Mouse (Mus musculus) hindbrain, embryonic 15.5 days (tissue): ENCODE measurements around the gene Prrt1. TPM values are rescaled to one million over a fixed set of nuclear protein-coding genes. Genes with fewer than 3 reads are reported as not detected.
A peak's percentile ranks its signal among the peaks of the same experiment; 100 is the strongest.

Experiments used
- ATAC-seq: fragments of 200-750 bp; cut with Nextera tagmentation; 2 replicates; pipeline ENCODE4 v1.8.0; 2017; ENCODE audit warnings: low read depth, moderate number of reproducible peaks, moderate TSS enrichment; ENCODE audit not compliant: low FRiP score
- H3K27ac ChIP-seq: fragments of 300-500 bp; sonication (generic); replicated peaks from 2 replicates; pipeline ENCODE4 v1.5.1; 2015; ENCODE audit warnings: mild to moderate bottlenecking, inconsistent platforms
- H3K27me3 ChIP-seq: fragments of 300-500 bp; sonication (generic); 2 replicates; pipeline ENCODE4 v1.6.1; 2015; ENCODE audit warnings: control low read depth, inconsistent platforms
- H3K36me3 ChIP-seq: fragments of 300-500 bp; sonication (generic); 2 replicates; pipeline ENCODE4 v1.6.1; 2015; ENCODE audit warnings: control low read depth, inconsistent platforms
- H3K4me1 ChIP-seq: fragments of 300-500 bp; sonication (generic); replicated peaks from 2 replicates; pipeline ENCODE4 v1.6.1; 2015; ENCODE audit warnings: control low read depth, inconsistent platforms
- H3K4me2 ChIP-seq: fragments of 300-500 bp; sonication (generic); 2 replicates; pipeline ENCODE4 v1.6.1; 2015; ENCODE audit warnings: moderate library complexity, mild to moderate bottlenecking, inconsistent platforms
- H3K4me3 ChIP-seq: fragments of 300-500 bp; sonication (generic); 2 replicates; pipeline ENCODE4 v1.5.1; 2015; ENCODE audit warnings: mild to moderate bottlenecking, inconsistent platforms
- H3K9ac ChIP-seq: fragments of 300-500 bp; sonication (generic); 2 replicates; pipeline ENCODE4 v1.6.1; 2015; ENCODE audit warnings: inconsistent platforms
- H3K9me3 ChIP-seq: fragments of 300-500 bp; sonication (generic); 2 replicates; pipeline ENCODE4 v1.6.1; 2016; ENCODE audit warnings: control low read depth, inconsistent platforms
- WGBS: fragments of 180-500 bp; shearing (Covaris S2); methylation state at CpG from one replicate; pipeline ENCODE4 v1.1.7; 2015; 5-methylcytosine and 5-hydroxymethylcytosine counted together
- polyA plus RNA-seq: library from polyadenylated mRNA; unstranded; fragments of >200 nt; fragmentation: Nextera tagmentation; extraction: Ambion mirVana; gene quantifications from 2 replicates; pipeline ENCODE4 v1.2.1, GENCODE M21; 2015

Prrt1 gene
- polyA plus RNA-seq, 1 experiment from 2014 or later: 9.8 TPM

DNA sequence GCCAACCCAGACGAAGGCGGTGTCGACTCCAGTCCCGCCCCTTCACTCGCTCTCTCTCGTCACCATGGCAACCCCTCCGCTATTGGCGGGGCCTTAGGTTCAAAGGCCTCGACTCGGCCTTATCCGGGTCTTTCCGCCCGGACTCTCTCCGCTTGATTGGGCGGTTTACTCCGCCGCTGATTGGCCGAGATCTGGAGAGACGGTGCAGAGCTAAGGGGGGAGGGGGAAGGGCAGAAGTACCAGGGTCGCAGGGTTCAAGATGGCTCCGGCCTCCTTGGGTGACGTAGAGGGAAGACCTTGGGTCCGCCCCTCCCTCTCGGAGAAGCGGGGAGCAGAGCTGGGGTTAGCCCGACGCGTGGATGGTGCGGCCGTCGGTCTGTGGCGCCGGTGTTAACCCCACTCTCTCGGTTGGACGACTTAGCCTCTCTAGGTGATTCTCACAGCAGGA is 25.2 kb upstream of the Prrt1 start, which contains the start of gene Agpat1:
Gene Agpat1, plus strand, starts transcription at position 202 of the 448 bp plus-strand sequence.
- peak within 1 kb of the TSS; percentile 95 for H3K27ac ChIP-seq
- ATAC-seq: peak; percentile 91
- no peaks in the 10 kb centered on the region for H3K27me3 ChIP-seq
- no peaks in the 10 kb centered on the region for H3K9me3 ChIP-seq
- peak within 1 kb of the TSS; percentile 92 for H3K4me2 ChIP-seq
- peak within 1 kb of the TSS; percentile 67 for H3K4me3 ChIP-seq
- 0% methylated on average over 35 of the region's 35 CpGs for WGBS
- H3K4me1 ChIP-seq: peaks cover 53% of the 10 kb centered on the region
- H3K9ac ChIP-seq: peak within 1 kb of the TSS; percentile 87
- peaks cover 14% of the 10 kb centered on the region for H3K36me3 ChIP-seq

- H3K36me3 ChIP-seq: peaks cover 14% of the 10 kb centered on the region
- H3K9ac ChIP-seq: peak overlapping the region; percentile 87
- no peaks in the 10 kb centered on the region for H3K27me3 ChIP-seq
- ATAC-seq: no peak
- 16% methylated on average over 24 of the region's 24 CpGs for WGBS
- H3K9me3 ChIP-seq: no peaks in the 10 kb centered on the region
- peak overlapping the region; percentile 95 for H3K27ac ChIP-seq
- H3K4me1 ChIP-seq: peaks cover 56% of the 10 kb centered on the region
- peak overlapping the region; percentile 92 for H3K4me2 ChIP-seq
- peak overlapping the region; percentile 67 for H3K4me3 ChIP-seq
Measured at GRCm38 (mm10) chr17:34604511-34605237, 24.7 kb upstream of the Prrt1 start.

GRCm38 (mm10) chr17:34605609-34606008 is 23.7 kb upstream of the Prrt1 start:
- no peaks in the 10 kb centered on the region for H3K9me3 ChIP-seq
- H3K4me2 ChIP-seq: peak overlapping the region; percentile 92
- 0% methylated on average over 28 of the region's 30 CpGs for WGBS
- no peaks in the 10 kb centered on the region for H3K27me3 ChIP-seq
- peak overlapping the region; percentile 87 for H3K9ac ChIP-seq
- H3K27ac ChIP-seq: peak overlapping the region; percentile 95
- H3K4me1 ChIP-seq: peaks cover 56% of the 10 kb centered on the region
- peak overlapping the region; percentile 67 for H3K4me3 ChIP-seq
- peaks cover 8% of the 10 kb centered on the region for H3K36me3 ChIP-seq
- ATAC-seq: peak; percentile 49

DNA sequence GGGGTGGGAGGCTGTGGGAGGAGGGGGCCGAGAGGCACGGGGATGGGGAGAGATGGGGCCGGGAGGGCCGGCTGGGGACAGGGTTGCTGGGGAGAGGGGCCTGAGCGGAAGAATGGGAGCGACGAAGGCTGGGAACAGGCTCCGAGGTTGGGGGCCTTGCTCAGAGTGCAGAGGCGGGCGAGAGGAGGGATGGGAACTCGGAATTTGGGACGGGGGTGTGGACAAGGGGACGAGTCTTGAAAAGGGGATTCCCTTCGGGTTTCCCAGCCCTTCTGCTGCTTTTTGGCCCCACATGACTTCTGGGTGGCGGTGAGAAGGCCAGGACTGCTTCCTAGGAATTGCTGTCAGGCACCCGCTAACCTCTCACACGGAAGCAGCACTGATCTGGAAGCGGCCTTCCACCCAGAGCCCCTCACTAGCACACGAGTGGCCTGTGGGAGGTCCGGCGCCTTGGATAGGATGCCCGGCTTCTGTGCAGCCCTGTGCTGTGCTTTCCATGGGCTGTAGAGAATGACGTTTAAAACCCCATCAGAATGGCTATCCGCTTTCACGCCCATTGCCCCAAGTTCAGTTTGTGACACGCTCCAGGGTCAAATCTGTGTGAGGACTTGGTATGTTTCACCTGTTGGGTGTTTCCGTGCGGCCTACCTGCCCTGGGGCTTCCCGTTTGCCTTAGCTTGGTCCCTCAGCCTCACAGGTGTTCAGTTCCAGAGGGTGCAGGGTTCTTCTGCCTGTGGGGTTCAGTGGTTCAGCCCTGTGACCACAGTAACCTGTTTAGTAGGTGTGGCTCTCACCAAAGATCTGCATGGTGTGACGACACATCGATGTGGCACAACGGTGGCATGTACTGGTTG is 22.9 kb upstream of the Prrt1 start:
- Histone ChIP-seq H3K27ac (peak overlapping the region; percentile 95), H3K4me3 (peak overlapping the region; percentile 67), H3K36me3 (peaks cover 12% of the 10 kb centered on the region; the same call in 1 of the 2 replicates), H3K27me3 (no peaks in the 10 kb centered on the region), H3K4me1 (peaks cover 56% of the 10 kb centered on the region), H3K9me3 (no peaks in the 10 kb centered on the region), H3K4me2 (peak overlapping the region; percentile 92), H3K9ac (peak overlapping the region; percentile 87)
- ATAC-seq: no peak
- 17% methylated on average over 28 of the region's 32 CpGs for WGBS

GRCm38 (mm10) chr17:34607997-34608396 is 21.3 kb upstream of the Prrt1 start:
- H3K36me3 ChIP-seq: peaks cover 23% of the 10 kb centered on the region

DNA sequence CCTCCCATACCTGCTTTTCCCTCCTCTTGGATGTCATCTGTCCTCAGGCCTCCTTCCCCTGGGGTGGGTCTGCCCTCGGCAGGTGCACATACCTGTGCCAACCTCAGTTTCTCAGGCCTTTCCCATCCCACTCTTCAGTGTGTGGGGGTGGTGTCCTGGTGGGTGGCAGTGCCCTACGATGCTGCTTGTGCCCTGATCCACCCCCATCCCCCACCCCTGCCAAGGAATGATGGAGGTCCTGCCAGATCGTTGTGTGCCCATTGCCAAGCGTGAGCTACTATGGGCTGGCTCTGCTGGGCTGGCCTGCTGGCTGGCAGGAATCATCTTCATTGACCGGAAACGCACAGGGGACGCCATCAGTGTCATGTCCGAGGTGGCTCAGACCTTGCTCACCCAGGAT is 18.3 kb upstream of the Prrt1 start:
- WGBS: 94% methylated on average over 8 of the region's 8 CpGs

More at GRCm38 (mm10) chr17:34607997-34608396, 21.3 kb upstream of the Prrt1 start:
- Histone ChIP-seq H3K9me3 (no peaks in the 10 kb centered on the region), H3K4me2 (no peak overlapping the region), H3K27me3 (no peaks in the 10 kb centered on the region), H3K4me1 (peaks cover 43% of the 10 kb centered on the region), H3K27ac (no peak overlapping the region), H3K4me3 (no peak overlapping the region), H3K9ac (no peak overlapping the region)
- WGBS: 82% methylated on average over 7 of the region's 7 CpGs
- no peak for ATAC-seq

GRCm38 (mm10) chr17:34613054-34613645 is 16.2 kb upstream of the Prrt1 start:
- H3K27ac ChIP-seq: no peak overlapping the region
- 90% methylated on average over 11 of the region's 11 CpGs for WGBS
- H3K27me3 ChIP-seq: no peaks in the 10 kb centered on the region
- H3K9ac ChIP-seq: no peak overlapping the region
- no peak for ATAC-seq
- no peaks in the 10 kb centered on the region for H3K9me3 ChIP-seq
- peaks cover 12% of the 10 kb centered on the region for H3K4me1 ChIP-seq
- H3K36me3 ChIP-seq: peaks cover 31% of the 10 kb centered on the region
- H3K4me2 ChIP-seq: no peak overlapping the region
- no peak overlapping the region for H3K4me3 ChIP-seq

More for the DNA sequence above, 18.3 kb upstream of the Prrt1 start:
- Histone ChIP-seq H3K9ac (no peak overlapping the region), H3K9me3 (no peaks in the 10 kb centered on the region), H3K4me2 (no peak overlapping the region), H3K4me1 (peaks cover 31% of the 10 kb centered on the region), H3K4me3 (no peak overlapping the region), H3K27me3 (no peaks in the 10 kb centered on the region), H3K36me3 (peaks cover 31% of the 10 kb centered on the region), H3K27ac (no peak overlapping the region)
- no peak for ATAC-seq

GRCm38 (mm10) chr17:34613830-34614229 is 15.5 kb upstream of the Prrt1 start:
- Histone ChIP-seq H3K4me3 (no peak overlapping the region), H3K27me3 (no peaks in the 10 kb centered on the region), H3K4me1 (peaks cover 5% of the 10 kb centered on the region), H3K9ac (no peak overlapping the region), H3K36me3 (peaks cover 31% of the 10 kb centered on the region), H3K27ac (no peak overlapping the region), H3K9me3 (no peaks in the 10 kb centered on the region), H3K4me2 (no peak overlapping the region)
- no peak for ATAC-seq
- 87% methylated on average over 10 of the region's 10 CpGs for WGBS

DNA sequence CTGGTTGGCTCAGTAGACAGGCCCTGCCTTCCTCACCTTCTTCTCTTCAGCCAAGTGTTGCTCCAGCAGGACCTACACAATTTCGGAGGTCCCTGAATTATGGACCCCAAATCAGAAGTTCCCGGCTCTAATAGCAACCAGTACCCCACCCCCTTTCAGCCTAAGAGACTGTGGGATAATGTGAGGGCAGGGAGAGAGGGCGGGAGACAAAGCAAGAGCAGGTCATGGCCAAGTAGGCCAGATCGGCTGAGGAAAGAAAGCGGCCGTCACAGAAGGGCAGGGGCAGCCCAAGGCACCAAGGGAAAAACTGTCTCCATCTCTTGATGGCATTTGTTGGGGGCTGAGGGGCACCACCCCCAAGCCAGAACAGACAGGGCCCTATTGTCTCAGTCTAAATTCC is 13.5 kb upstream of the Prrt1 start, which contains the start of gene Egfl8:
Gene Egfl8, minus strand, starts transcription at position 101 of the 400 bp plus-strand sequence.
- no peak within 1 kb of the TSS for H3K4me3 ChIP-seq
- no peak for ATAC-seq
- H3K27ac ChIP-seq: peak within 1 kb of the TSS; percentile 22; the same call in 1 of the 2 replicates
- H3K9ac ChIP-seq: no peak within 1 kb of the TSS
- WGBS: 49% methylated on average over 6 of the region's 6 CpGs
- H3K27me3 ChIP-seq: no peaks in the 10 kb centered on the region
- H3K4me1 ChIP-seq: no peaks in the 10 kb centered on the region
- H3K9me3 ChIP-seq: no peaks in the 10 kb centered on the region
- H3K4me2 ChIP-seq: no peak within 1 kb of the TSS
- peaks cover 29% of the 10 kb centered on the region for H3K36me3 ChIP-seq

GRCm38 (mm10) chr17:34618999-34619398 is 10.3 kb upstream of the Prrt1 start:
- H3K4me1 ChIP-seq: no peaks in the 10 kb centered on the region
- peaks cover 22% of the 10 kb centered on the region for H3K36me3 ChIP-seq
- no peak overlapping the region for H3K4me3 ChIP-seq
- no peak overlapping the region for H3K9ac ChIP-seq
- H3K4me2 ChIP-seq: no peak overlapping the region
- H3K27ac ChIP-seq: no peak overlapping the region
- 11% methylated on average over 6 of the region's 6 CpGs for WGBS
- H3K27me3 ChIP-seq: no peaks in the 10 kb centered on the region
- H3K9me3 ChIP-seq: no peaks in the 10 kb centered on the region
- ATAC-seq: no peak

- Histone ChIP-seq H3K36me3 (peaks cover 21% of the 10 kb centered on the region), H3K4me1 (peaks cover 8% of the 10 kb centered on the region), H3K27me3 (no peaks in the 10 kb centered on the region), H3K9ac (no peak overlapping the region), H3K9me3 (no peaks in the 10 kb centered on the region), H3K27ac (no peak overlapping the region), H3K4me2 (no peak overlapping the region), H3K4me3 (no peak overlapping the region)
- 90% methylated on average over 8 of the region's 8 CpGs for WGBS
- ATAC-seq: no peak
Measured at GRCm38 (mm10) chr17:34621006-34621405, 8.3 kb upstream of the Prrt1 start.
